Mouse (Mus musculus) lung, postnatal 36 days (tissue): ENCODE data around the gene Gm20696.
A peak's percentile ranks its signal among the peaks of the same experiment; 100 is the strongest.

Source experiments
- DNase-seq: peaks from one replicate; pipeline ENCODE4 v3.0.0; 2022; ENCODE audit warnings: mixed read lengths

Gm20696 gene

DNA sequence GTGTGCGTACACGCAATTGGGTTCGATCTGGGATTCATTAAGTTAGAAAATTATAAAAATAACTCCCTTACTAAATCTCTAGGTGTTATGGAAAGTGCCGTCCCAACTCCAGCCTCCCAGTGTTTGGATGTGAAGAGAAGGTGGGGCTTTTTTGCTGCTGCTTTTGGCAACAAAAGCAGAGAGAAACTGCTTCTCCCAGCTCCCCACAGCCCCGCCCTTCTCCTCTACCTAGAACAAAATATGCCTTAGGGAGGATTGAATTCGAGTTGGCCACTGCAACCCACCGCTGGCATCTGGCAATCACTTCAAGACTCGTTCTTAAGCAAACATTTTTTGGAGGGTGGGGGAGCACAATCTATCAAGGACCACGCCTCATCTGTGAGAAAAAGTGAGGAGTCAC, 191.6 kb downstream of the Gm20696 start:
- no peak for DNase-seq

DNA sequence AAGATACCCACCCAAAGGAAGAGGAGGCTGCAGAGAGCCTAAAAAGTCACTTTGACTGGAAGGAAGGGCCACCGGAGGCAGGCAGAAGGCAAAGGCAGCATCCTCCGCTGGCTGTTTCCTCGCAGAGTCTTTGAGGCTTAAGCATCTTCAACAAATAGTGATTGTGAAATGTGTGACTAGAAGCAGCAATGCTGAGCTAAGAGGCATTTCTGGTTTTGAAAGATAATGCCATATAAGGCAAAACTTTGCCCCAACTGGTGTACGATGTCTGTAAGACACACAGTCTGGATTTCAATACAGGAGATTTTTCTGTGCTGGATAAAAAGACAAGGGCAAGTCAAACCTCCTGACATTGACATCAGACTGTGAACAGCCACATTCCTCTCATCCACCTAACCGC, 195.7 kb downstream of the Gm20696 start:
- DNase-seq, result no peak

- no peak for DNase-seq
Observed at GRCm38 (mm10) chr6:99469134-99469834, 197.3 kb downstream of the Gm20696 start.

DNA sequence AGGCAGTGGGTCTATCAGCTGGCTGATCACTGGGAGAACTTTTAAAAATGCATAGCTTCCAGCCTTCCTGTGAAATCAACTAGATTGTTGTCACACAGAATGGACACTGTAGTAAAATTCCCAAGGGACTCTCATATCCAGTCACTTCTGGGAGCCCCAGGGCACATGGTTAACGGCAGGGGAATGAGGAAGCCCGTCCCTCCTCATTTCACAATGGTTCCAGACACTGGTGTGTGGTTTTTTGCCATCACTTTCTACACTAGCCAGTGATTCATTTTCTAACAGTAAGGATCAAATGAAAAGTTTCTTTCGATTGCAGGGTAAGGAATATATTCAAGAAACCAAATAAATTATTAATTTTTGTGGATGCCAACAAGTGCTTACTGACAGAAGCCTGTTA, 198.8 kb downstream of the Gm20696 start:
- DNase-seq, result no peak

GRCm38 (mm10) chr6:99467109-99467508, 199.5 kb downstream of the Gm20696 start:
- DNase-seq, result no peak

DNA sequence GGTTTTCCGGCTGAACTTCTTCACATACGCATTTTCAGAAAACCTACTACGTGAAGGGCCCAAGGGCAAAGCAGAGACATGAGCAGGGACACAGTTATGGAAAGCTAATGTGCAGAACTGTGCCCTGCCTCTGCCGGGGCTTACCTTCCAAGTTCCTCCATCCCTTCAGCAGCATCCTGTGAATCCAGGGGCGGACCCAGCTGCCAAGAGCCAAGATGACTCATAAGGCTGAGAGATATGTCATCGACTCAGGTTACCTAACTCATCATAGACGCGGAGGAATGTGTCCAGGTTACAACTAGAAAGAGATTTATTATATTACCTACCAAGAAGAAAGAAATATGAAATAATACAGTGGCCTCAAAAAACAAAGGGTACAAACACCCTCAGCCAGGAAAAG, 200.2 kb downstream of the Gm20696 start:
- no peak for DNase-seq

- no peak for DNase-seq
Observed at GRCm38 (mm10) chr6:99464449-99464848, 202.1 kb downstream of the Gm20696 start.

GRCm38 (mm10) chr6:99463906-99464305, 202.7 kb downstream of the Gm20696 start:
- DNase-seq, result no peak

GRCm38 (mm10) chr6:99458775-99459174, 207.8 kb downstream of the Gm20696 start:
- no peak for DNase-seq

GRCm38 (mm10) chr6:99453763-99454520, 212.7 kb downstream of the Gm20696 start:
- DNase-seq, result no peak

DNA sequence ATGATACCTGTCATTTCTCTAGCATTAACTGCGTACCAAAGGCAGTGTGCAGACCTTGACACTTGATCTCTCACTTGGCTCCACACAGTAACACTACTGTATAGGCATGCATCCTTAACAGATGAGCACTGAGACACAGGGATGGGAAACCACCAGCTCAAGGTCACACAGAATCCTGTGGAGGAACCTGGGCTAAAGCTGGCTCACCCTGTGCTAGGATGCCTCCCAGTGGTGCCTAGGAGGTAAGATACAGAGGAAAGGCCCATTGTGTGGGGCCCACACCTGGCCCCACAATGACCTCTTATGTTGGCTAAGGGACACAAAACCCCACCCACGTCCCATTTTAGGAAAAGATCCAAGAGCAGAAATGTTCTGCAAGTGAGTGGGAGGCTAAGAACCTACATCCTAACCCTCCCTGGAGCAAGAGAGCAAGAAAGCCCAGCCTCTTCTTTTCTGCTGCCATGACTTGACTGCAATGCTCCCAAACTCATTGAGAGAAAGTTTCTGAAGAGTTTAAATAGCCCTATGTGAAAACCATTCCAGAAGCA, 213.9 kb downstream of the Gm20696 start:
- peak; percentile 51 for DNase-seq

DNA sequence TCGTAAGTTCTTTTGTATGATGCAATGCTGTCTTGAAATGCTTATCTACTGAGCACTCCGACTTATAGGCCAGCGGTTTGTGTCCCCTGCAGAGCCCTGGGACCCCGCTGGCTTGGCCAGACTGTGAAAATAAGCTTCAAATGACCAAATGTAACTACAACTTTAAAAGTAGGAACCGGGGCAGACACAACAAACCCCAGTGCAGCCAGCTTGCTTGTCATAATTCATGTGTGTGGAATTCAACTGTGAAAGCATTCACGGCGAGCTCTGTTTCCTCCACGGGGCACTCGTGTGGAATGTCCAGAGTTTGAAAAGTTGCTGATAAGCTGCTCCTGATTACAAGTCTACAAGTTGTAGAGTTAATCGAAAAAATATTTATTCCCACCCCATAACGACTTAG, 215.1 kb downstream of the Gm20696 start:
- no peak for DNase-seq

- no peak for DNase-seq
Observed at GRCm38 (mm10) chr6:99447447-99447846, 219.2 kb downstream of the Gm20696 start.

GRCm38 (mm10) chr6:99446801-99447415, 219.7 kb downstream of the Gm20696 start:
- DNase-seq, result no peak

- DNase-seq, result no peak
Observed at GRCm38 (mm10) chr6:99443460-99443859, 223.1 kb downstream of the Gm20696 start.

DNA sequence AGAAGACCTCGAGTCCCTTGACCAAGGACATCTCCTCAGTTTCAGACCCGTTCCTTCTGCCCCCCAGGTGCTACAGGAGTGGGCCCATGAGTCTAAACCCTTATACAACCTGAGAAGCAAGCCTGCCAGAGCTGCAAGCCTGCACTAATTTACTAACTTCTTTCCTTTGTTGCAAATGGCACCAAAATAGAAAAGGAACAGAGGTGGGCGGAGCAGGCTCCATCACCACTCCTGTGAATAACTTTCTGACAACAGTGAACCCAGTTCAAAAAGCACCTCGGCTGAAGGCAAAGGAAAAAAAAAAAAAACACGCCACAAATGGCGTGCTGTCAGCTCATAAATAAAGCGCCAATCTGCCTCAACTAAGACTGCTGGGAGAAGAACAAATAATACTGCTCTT, 225.5 kb downstream of the Gm20696 start:
- no peak for DNase-seq

- no peak for DNase-seq
Observed at GRCm38 (mm10) chr6:99440606-99441005, 226.0 kb downstream of the Gm20696 start.

- DNase-seq, result peak; percentile 45
Observed at GRCm38 (mm10) chr6:99439878-99440361, 226.7 kb downstream of the Gm20696 start.

GRCm38 (mm10) chr6:99439214-99439877, 227.3 kb downstream of the Gm20696 start:
- DNase-seq, result no peak

GRCm38 (mm10) chr6:99436371-99436770, 230.2 kb downstream of the Gm20696 start:
- peak; percentile 40 for DNase-seq

- DNase-seq, result peak; percentile 44
Observed at GRCm38 (mm10) chr6:99435140-99435539, 231.5 kb downstream of the Gm20696 start.

DNA sequence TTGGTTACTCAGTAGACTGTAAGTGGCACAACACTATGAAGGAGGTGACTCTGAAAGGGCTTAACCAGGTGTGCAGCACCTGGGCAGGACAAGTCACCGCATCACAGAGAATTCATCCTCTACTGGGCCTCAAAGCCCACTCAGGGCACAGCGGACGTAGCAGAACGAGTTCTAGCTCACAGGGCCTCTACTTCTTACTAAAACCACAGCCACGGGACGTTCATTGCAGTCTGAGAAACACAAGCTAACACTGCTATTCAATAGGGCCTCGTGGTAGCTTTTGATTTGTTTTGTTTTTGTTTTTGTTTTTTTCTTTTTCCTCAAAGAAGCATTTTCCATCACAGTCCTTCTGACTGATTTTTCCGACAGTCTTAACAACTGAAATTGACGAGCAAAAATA, 233.6 kb downstream of the Gm20696 start:
- no peak for DNase-seq

- no peak for DNase-seq
Observed at GRCm38 (mm10) chr6:99431941-99432340, 234.7 kb downstream of the Gm20696 start.
